Mouse (Mus musculus) adrenal gland, postnatal 14 days (tissue): Measurements from ENCODE around the gene Mip. TPM values are rescaled to one million over a fixed set of nuclear protein-coding genes. Genes with fewer than 3 reads are reported as not detected.
"Not testable (repeated sequence)": the region's sequence is repeated elsewhere in the genome, so short reads cannot be mapped to it uniquely, and the experiment has no call there.

Experiments
- DNase-seq: peaks from one replicate; pipeline ENCODE4 v3.0.0; 2021; ENCODE audit warnings: mixed read lengths
- total RNA-seq: library from RNA; stranded (reverse); gene quantifications from 2 replicates; pipeline ENCODE4 v1.2.3, GENCODE M21; 2021

The Mip gene
- total RNA-seq, 1 experiment from 2014 or later = not detected

- peak; percentile 96 for DNase-seq
Measured at GRCm38 (mm10) chr10:128211390-128212108, 14.1 kb upstream of the Mip start, which contains the start of gene Spryd4. TSS of gene Spryd4 (minus strand) at chr10:128211807.

- DNase-seq = no peak
Measured at GRCm38 (mm10) chr10:128212148-128212547, 13.5 kb upstream of the Mip start.

- peak; percentile 68 for DNase-seq
Measured at GRCm38 (mm10) chr10:128212871-128213323, 12.7 kb upstream of the Mip start.

- not testable (repeated sequence) for DNase-seq
Measured at GRCm38 (mm10) chr10:128214112-128214511, 11.5 kb upstream of the Mip start.

GRCm38 (mm10) chr10:128214981-128215380 lies 10.7 kb upstream of the Mip start:
- no peak for DNase-seq

- DNase-seq = no peak
Measured at GRCm38 (mm10) chr10:128218387-128219117, 7.1 kb upstream of the Mip start.

- DNase-seq = peak; percentile 39
Measured at GRCm38 (mm10) chr10:128221533-128222286, 3.9 kb upstream of the Mip start.

- no peak for DNase-seq
Measured at GRCm38 (mm10) chr10:128225064-128225463, 574 bp upstream of the Mip start.

GRCm38 (mm10) chr10:128227592-128227991 lies 2.0 kb downstream of the Mip start:
- DNase-seq = no peak

- no peak for DNase-seq
Measured at GRCm38 (mm10) chr10:128228009-128228408, 2.4 kb downstream of the Mip start.

- DNase-seq = no peak
Measured at GRCm38 (mm10) chr10:128230582-128230981, 4.9 kb downstream of the Mip start.

- DNase-seq = no peak
Measured at GRCm38 (mm10) chr10:128231146-128231545, 5.5 kb downstream of the Mip start.

- DNase-seq = peak; percentile 92
Measured at GRCm38 (mm10) chr10:128231697-128232419, 6.2 kb downstream of the Mip start, which contains the start of gene Timeless. TSS of gene Timeless (plus strand) at chr10:128232065.

GRCm38 (mm10) chr10:128232420-128232985 lies 6.9 kb downstream of the Mip start:
- DNase-seq = peak; percentile 64

- no peak for DNase-seq
Measured at GRCm38 (mm10) chr10:128236321-128236720, 10.7 kb downstream of the Mip start.

- DNase-seq = peak; percentile 34
Measured at GRCm38 (mm10) chr10:128237807-128238480, 12.3 kb downstream of the Mip start.

GRCm38 (mm10) chr10:128239140-128239539 lies 13.5 kb downstream of the Mip start:
- DNase-seq = no peak

GRCm38 (mm10) chr10:128240131-128240530 lies 14.5 kb downstream of the Mip start:
- DNase-seq = no peak

- DNase-seq = no peak
Measured at GRCm38 (mm10) chr10:128243252-128243651, 17.6 kb downstream of the Mip start.

- DNase-seq = no peak
Measured at GRCm38 (mm10) chr10:128244121-128244520, 18.5 kb downstream of the Mip start.
